Mouse (Mus musculus) frontal cortex, adult 2 months (tissue): ENCODE measurements around the gene Grik3. TPM values are rescaled to one million over a fixed set of nuclear protein-coding genes. Genes with fewer than 3 reads are reported as not detected.

Experiments used
- DNase-seq, 2 experiments: peaks; one replicate each; pipeline ENCODE4 v3.0.0; 2022; ENCODE audit warnings: low spot score in 1 of 2; ENCODE audit errors: extremely low spot score in 1 of 2
- polyA plus RNA-seq: library from polyadenylated mRNA; depleted of rRNA; stranded (reverse); fragments of >200 nt; gene quantifications from 2 replicates; pipeline ENCODE4 v1.2.3, GENCODE M21; 2012

Gene Grik3
- polyA plus RNA-seq, 1 experiment, result 40.7 TPM

GRCm38 (mm10) chr4:125491505-125492121, 1.1 kb downstream of the Grik3 start:
- DNase-seq, result no peak

- no peak for DNase-seq
Measured at GRCm38 (mm10) chr4:125492122-125492505, 1.6 kb downstream of the Grik3 start.

DNA sequence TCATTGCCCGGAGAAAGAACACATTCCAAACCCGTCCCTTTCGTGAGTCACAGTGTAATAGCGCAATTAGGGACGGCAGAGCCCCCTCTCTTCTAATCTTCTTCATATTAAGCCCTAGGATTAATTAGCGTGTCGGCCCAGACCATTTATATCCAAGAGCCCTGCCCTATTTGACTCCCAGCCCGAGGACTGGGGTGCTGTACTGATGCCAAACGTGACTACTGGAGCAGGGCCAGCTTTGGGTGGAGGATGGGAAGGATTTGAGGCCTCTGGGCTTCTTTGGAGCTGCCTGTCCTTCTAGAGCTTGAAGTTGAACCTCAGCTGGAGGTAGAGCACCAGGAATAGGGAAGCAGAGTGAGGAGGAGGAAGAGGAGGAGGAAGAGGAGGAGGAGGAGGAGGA, 2.2 kb downstream of the Grik3 start:
- DNase-seq, result no peak

DNA sequence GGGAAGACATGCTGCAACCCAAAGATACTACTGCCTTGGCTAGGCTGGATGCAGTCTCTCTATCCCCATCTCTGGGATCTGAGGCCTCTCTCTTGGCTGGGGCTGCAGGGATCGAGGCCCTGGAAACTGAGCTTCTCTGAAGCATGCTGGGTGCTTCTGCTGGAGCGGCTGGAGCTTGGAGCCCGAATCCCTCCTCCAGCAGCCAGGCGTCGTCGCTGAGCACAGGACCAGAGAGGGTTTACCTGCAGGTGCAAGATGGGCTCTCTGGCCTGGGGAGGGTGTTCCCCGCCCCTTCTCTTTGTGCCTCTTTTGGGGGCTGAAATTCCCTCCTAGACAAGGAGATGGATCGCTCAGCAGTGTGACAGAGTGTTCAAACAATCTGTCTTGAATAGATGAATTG, 2.6 kb downstream of the Grik3 start:
- no peak for DNase-seq

DNA sequence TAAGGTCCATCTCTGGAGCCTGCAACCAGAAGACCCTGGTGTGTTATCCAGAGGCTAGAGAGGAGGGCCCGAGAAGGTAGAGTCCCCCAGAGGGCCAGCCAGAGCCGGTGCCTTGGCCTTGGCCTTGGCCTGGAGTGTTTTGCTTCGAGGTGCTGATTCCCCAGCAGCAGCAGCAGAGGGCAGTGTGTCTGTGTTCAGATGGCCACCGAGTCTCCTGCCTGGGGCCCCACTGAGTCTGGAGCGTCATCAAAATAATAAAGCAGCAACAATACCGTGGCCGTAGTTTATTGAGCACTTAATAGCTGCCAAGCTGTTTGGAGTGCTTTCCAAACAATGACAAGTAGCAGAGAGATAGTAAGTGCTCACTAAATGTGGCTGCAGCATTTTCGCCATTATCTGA, 5.0 kb downstream of the Grik3 start:
- no peak for DNase-seq

DNA sequence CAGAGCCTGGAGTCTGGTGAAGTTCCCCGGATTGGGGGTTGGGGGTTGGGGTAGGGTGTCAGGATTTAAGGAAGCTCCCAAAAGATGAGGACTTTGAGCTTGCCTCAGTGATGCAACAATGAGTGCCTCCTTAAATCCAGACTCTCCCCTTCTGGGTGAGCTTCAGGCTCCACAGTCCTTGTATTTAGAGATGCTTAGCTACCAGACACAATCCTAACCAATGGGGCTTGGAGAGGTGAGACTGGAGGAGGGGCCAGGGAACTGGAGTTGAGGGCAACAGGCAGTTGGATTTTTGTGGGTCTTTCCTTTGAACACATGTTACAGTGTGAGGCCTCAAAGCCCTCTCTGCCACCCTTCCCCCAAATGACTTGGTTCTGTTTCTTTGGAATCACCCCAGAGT, 6.5 kb downstream of the Grik3 start:
- no peak for DNase-seq

DNA sequence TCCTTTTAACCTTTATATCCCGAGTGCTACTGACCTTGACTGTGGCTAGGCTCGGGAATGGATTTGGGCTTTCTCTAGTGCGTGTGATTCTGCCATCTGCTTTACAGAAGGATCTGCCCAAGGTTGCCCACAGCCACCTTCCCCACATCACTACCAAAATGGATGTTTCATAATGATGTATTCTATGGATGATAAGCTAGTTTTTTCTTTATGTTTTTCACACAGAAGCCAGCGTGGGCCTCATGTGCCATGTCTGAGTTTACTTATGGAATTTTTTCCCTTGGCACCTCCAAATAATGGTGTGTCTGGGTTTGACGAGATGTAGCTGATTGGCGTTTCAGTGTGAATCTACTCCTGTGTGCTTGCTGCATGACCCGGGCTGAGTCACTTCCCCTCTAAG, 7.0 kb downstream of the Grik3 start:
- no peak for DNase-seq

- no peak for DNase-seq
Measured at GRCm38 (mm10) chr4:125498866-125499265, 8.4 kb downstream of the Grik3 start.

GRCm38 (mm10) chr4:125502861-125503260, 12.4 kb downstream of the Grik3 start:
- no peak for DNase-seq

DNA sequence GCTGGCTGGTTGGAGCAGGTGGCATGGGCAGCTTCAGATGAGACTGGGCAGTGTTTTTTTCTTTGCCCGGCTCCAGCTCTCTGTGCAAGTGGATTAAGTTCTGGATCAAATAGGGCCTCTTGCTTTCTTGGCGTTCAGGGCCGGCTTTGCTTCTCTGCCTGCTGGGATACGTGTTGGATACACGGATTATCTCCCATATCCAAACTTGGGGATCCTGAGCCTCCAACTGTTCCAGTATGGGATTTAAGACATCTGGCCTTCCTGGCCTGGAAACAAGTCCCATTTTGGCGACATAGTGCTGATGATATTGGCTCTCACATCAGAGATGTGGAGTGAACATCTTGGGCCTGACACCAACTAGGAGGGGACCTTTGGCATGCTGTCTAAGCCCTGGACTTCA, 21.9 kb downstream of the Grik3 start:
- DNase-seq, result no peak

DNA sequence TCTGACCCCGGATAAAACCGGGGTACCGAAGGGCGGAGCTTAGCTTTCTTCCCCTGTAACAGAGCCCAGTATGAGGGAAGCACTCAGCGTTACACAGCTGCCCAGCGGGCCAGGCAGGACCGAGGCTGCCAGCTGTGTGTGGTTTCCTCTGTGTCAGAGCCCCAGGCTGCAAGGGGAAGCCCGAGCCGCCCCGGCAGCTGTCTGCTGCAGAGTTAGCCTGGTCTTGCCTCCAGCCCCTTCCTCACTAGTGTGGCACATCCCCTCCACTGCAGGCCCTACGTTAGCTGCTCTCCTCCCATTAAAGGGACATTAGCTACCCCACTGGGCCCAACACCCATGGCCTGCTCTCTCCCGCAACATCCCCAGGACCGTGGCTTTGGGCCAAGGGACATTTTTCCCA, 25.1 kb downstream of the Grik3 start:
- DNase-seq, result no peak

DNA sequence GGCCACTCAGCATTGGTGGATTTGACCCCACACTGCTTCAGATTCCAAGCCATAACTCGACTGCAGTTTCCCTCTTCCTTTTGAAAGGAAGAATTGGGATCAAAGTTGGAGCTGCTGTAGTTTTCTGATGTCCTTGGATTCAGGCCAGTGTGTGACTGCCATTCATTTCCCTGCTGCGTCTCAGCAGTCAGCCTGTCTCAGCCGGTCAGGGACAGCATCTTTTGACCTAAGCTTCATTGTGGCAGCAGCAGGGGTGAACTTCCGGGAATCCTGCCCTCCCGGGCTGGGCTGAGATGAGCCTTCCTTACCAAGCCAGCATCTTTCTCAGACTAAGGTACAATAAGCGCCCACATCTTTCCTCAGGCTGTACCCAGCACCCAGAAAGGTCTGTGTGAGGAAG, 26.1 kb downstream of the Grik3 start:
- no peak for DNase-seq

GRCm38 (mm10) chr4:125518861-125519260, 28.4 kb downstream of the Grik3 start:
- no peak for DNase-seq

DNA sequence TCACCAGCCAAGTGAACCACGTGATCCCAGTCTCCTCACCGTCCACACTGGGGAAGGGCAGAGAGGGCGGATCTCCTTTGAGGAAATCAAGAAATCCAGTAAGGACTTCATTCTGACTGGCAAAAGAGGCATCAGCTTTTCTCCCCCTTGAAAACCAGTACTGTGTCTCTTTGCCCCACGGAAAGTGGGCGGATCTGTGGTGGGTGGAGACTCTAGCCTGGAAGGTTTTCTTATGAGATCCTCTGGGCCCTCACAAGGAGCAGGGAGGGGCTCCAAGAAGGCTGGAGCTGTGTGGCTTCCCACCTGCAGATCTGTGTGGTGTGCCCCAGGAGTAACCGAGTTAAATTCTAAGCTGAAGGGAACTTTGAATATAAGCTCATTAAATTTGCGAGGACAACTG, 32.4 kb downstream of the Grik3 start:
- no peak for DNase-seq

- no peak for DNase-seq
Measured at GRCm38 (mm10) chr4:125525266-125525665, 34.8 kb downstream of the Grik3 start.

DNA sequence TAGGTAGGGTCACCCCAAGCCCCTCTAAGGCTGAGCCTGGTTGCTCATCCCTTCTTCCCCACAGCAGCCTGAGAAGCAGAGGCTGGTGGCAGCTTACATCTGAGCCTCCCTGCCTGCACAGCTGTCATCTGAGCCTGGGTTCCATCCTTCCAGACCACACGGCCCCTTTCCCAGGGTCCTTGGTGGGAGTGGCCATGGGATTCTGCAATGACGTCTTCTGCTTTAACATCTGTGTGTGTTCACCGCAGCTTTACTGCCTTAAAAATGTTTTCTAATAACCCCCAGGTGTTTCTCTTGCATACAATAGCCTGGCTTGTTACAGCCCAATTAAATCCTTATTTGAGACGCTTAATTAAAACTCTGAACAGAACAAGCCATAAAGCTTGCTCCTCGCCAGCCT, 35.9 kb downstream of the Grik3 start:
- DNase-seq, result no peak

DNA sequence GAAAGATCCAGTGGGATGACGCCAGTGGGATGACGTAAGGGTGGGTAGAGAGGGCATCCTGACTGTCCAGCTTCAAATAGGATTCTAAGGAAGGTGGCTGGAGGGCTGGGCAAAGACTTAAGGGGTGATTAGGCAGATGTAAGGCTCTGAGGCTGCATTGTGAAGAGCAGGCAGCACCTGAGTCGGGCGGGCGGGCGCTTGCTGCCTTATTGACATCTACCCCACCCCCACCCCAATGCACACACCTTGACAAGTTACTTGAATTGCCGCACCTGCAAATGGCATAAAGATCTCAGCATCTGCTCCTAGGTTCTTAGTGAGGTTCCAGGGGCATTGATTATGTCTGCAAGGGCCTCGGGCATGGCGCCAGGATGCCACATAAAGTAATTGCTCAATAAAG, 43.5 kb downstream of the Grik3 start:
- no peak for DNase-seq

GRCm38 (mm10) chr4:125534449-125534848, 43.9 kb downstream of the Grik3 start:
- no peak for DNase-seq

DNA sequence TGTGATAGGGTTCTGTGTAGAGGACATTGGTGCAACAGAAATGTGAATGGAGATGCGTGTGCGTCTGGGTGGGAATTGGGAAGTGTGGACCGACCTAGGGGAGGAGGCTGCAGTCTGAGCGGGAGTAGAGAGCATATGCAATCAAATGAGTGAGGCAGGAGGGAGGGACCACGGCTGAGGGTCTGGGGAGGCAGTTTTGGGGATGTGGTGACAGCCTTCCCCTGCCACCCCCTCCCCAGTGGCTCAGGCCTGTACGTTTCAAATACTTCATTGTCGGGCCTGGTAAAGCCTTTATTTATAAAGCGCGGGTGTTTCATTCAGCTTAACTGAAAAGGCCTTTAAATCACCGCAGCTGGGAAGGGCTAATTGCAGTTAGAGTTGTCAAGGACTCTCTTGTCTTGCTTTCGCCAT, 44.5 kb downstream of the Grik3 start:
- no peak for DNase-seq

- DNase-seq, result no peak
Measured at GRCm38 (mm10) chr4:125535465-125535864, 45.0 kb downstream of the Grik3 start.

- DNase-seq, result no peak
Measured at GRCm38 (mm10) chr4:125535977-125536376, 45.5 kb downstream of the Grik3 start.

DNA sequence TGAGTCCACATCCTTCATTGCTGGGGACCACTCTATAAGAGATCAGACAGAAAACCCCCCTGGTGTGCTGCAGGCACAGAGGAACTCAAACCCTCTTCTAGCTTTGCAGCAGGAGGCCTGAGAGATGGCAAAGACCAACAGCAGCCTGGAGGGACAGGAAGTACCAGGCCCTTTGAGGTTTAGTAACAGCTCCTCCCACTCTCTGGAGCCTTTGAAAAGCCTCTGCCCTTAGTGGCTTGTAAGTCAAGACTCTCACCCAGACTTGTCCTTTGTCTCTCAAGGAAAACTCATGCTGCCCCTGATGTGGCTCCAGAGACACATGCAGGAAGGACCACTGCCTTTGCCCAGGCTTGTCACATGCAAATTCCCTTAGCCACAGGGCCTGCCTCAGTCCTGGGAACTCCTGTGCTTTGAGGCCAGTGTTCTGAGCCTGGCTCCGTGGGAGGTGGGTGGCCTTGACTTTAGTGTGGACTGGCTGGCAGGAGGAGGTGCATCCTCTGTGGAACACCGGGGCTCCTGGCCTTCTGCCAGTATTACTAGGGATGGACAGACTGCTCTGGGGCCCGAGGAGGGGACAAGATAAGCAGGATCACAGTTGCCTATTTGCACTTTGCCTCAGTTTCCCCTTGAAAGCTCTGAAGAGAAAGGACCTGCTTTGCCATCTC, 47.9 kb downstream of the Grik3 start:
- DNase-seq, result no peak

- DNase-seq, result no peak
Measured at GRCm38 (mm10) chr4:125539617-125540016, 49.1 kb downstream of the Grik3 start.
